Mouse (Mus musculus): ENCODE data around the gene Prr15.
A peak's percentile ranks its signal among the peaks of the same experiment; 100 is the strongest.

The Prr15 gene

DNA sequence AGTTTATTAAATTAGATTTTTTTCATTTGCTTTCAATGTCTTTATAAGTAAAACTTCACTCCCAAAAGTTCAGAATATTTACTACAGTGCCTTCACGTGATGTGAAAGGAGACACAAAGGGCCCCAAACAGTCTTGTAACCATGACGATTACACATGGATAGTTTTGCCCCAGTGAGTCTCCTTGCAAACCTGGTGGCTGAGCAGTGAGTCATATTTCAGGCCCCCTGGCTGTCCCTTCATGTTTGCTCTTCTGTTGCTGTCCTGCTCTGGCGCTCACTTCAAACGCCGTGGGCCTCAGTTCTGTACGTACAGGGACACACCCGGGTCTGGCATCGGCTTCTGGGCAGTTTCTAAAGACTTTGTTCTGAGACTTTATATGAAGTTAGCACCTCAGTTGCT lies 6.6 kb downstream of the Prr15 start:
- peak; percentile 16 for DNase-seq

GRCm38 (mm10) chr6:54333116-54333651 lies 7.5 kb downstream of the Prr15 start:
- DNase-seq: no peak

- DNase-seq: peak; percentile 35
Observed at GRCm38 (mm10) chr6:54333652-54334396, 8.2 kb downstream of the Prr15 start.

GRCm38 (mm10) chr6:54337321-54337720 lies 11.7 kb downstream of the Prr15 start:
- no peak for DNase-seq

DNA sequence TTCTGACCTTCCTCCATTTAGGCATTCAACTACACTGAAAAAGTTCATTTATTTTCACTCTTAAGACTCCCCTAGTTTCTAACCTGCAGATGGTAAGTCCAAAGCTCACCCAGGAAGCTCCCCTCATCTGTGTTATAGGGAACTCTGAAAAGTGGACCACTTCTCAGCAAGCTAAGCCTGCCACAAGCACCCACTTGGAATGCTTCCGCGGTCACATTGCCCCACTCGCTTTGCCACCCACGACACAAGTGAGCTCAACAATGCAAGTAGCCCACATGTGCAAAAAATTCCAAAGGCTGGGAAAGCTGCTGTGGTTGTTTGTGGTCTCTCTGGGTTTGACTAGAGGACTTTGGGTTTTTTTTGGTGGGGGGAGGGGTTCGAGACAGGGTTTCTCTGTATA lies 15.5 kb downstream of the Prr15 start:
- no peak for DNase-seq

GRCm38 (mm10) chr6:54342223-54342622 lies 16.6 kb downstream of the Prr15 start:
- no peak for DNase-seq

DNA sequence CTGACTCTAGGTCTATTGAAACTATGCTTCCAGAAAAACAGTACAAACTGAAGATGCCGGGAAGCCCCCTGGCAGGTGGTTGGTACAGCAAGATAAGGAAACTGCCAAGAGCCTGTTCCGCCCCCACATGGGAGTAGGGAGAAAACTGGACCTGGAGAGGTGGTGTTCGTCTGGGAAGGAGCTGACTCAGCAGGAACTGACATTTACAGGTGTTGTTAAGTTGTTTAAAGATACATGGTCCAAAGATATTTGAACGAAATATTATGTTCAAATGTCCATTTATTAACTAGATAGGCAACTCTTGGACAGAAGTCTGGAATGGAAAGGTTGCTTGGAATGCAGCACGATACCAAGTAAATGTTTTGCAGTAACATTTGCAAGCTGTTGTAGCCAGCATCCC lies 26.2 kb downstream of the Prr15 start:
- no peak for DNase-seq

GRCm38 (mm10) chr6:54352931-54353690 lies 27.5 kb downstream of the Prr15 start:
- no peak for DNase-seq

DNA sequence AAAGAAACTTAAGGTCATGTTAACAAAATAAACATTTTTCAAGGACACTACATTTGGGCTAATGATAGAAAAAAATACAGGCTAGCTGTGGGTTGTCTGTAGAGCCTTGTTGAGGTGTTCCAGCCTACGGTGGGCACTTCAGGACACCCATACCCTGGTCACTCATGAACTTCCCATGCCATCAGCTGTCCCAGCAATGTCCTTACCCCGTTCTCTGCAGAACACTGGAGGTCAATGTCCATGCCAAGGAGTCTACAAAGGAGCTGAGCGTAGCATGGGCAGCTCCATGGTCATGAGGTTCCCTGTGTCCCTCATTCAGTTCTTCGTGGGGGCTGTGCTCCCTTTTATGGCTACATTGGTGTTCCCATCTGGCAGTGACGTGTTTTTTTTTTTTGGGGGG lies 28.1 kb downstream of the Prr15 start:
- no peak for DNase-seq

DNA sequence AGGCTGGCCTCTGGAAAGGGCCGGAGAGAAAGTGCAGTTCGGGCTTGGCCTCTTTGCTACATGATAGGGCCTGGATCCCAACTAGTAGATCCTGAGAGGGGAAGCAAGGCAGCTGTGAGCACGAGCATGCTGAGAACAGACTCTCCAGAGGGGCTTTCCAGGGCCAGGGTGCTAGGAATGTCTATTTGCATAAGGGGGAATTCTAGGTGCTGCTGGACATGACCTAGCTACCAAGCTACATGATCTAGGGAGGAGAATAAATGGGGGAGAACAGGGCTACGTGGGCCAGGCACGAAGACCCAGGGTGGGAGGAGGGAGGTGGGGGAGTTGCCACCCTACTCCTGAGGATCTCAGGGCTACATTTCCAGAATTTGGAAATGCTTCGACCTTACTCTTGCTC lies 30.0 kb downstream of the Prr15 start:
- no peak for DNase-seq

DNA sequence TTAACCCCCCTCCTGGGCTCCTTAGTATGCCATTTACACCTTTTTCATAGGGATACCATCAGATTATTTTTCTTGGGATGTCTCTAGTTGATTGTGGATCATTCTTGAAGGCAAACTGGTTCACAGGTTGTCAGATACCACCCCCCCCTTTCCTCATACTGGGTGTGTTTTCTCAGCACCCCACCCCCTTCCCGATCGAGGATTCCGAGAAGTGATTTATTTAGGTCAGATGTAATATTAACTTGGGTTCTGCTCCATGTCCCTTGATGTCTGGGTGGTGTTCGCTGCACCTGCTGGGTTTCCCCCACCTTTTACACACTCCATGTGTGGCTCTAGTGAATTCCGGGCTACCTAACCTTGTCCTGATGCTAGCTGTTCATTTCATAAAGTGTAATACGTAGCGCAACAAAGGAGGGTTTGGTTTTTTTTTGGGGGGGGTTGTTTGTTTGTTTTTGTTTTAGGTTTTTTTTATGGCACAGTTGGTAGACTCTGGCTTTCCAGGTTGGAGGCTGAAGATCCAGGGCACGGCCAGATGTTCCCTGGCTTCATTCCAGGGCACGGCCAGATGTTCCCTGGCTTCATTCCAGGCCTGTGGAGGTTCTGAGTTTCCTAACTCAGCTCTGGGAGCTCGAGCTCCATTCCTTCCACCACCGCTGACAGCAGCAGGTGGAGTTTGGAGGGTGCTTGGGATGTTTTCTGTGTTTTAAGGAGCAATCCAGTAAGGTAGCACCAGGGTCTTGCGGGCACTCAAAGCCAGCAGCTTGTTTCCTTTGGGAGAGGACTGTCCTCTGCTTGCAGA lies 37.1 kb downstream of the Prr15 start:
- no peak for DNase-seq

DNA sequence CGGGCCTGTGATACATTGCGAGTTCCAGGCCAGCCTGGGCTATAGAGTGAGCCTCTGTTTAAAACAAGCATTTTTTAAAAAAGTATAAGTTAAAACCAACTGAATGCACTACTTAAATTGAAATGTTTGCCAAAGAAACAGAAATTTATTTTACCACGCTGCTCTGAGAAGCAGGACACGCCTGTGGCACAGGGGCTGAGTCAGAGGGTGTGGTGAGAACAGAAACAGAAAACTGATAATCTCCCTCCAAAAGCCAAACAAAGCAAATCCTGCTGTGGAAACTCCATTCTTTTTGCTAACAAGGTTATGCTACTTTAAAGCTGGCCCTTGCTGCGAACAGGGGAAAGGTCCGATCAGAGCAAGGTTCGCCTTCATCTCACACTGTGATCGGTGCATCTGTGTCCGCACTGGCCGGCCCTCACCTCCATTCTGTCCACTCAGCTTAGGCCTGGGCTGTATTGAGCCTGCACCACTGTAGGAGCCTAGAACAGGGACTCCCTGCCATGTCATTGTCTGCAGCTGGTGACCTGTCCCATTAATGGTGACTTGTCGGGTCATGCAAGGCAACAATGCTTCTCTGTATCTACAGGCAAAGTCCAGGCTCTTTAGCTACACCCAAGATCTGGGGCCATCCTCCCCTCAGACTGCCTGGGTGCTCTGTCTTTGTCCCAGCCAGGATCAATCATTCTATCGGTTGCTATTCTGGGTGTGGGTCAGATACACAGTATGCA lies 38.9 kb downstream of the Prr15 start:
- peak; percentile 37 for DNase-seq

DNA sequence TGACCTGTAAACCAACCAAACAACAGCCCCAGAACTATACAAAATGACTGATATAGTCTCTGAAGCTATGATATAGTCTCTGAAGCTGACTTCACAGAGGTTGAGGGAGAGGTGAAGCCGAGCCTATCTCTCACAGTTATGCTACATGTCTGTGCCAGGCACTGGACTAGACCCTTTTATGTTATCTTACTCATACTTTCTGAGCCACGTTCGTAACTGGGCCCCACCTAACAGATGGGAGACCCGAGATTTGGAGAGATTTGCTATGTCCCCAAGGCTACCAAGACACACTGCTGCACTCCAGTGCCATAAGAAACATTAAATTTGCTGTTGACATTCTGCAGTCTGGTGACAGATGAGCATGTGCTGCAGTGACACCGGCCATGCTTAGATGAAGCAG lies 41.0 kb downstream of the Prr15 start:
- DNase-seq: no peak

- DNase-seq: peak; percentile 79
Observed at GRCm38 (mm10) chr6:54368071-54368470, 42.4 kb downstream of the Prr15 start.

- DNase-seq: peak; percentile 40
Observed at GRCm38 (mm10) chr6:54369913-54370542, 44.4 kb downstream of the Prr15 start.

DNA sequence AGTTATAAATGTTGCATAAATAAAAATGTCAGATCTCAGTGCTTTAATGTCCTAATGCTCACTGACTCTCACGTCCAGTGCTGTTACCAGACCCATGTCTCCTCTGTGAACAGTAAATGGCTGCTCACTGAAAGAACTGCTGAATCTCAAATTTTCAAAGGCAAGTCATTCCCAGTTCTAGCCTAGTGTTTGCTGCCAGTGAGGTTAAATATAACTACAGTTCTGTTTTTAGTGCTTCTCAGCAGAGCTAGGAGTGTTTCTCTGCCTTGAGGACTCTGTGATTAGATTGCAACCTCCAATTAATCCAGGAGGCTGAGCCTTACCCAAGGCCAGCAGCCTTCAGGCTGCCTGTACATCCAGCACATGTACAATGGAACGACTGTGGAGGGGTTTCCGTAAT lies 46.2 kb downstream of the Prr15 start:
- DNase-seq: no peak

- no peak for DNase-seq
Observed at GRCm38 (mm10) chr6:54379356-54379755, 53.7 kb downstream of the Prr15 start.

All from retina, postnatal 1 day (tissue).